Mouse (Mus musculus): ENCODE results near the gene Ccdc136. TPM values are rescaled to one million over a fixed set of nuclear protein-coding genes. Genes with fewer than 3 reads are reported as not detected.
A peak's percentile ranks its signal among the peaks of the same experiment; 100 is the strongest.
"Not testable (repeated sequence)": the region's sequence is repeated elsewhere in the genome, so short reads cannot be mapped to it uniquely, and the experiment has no call there.

The Ccdc136 gene
- total and polyA plus RNA-seq, 3 experiments, result 1.7 to 2.4 (median 2.1) TPM

DNA sequence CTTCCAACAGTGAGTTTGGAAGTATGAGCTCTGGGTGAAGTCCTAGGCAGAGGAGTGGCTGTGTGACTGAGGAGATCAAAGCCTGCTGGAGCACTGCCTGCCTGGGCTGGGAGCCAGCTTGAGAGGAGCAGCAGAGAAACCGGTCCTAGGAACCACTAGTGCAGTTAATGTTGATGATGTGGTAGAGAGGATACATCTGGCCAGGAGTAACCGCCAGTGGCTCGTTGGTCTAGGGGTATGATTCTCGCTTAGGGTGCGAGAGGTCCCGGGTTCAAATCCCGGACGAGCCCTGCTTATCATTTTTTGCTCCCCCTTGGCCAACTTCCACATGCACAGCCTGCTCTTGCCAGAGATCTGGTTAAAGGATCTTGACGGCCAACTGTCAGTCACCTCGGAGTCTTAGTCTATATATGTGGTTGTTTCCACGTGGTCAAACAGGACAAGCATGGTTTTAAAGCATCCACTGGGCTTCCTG, 7.5 kb upstream of the Ccdc136 start:
- no peak overlapping the region for H3K4me3 ChIP-seq
- no peaks in the 10 kb centered on the region for H3K79me2 ChIP-seq (replicated peaks; ENCODE audit: control insufficient read depth, insufficient read depth, low read length)
- peak; percentile 90 to 92 for DNase-seq
- H3K27me3 ChIP-seq (ENCODE audit: control insufficient read depth, insufficient read depth, low read length), result no peaks in the 10 kb centered on the region
- H3K27ac ChIP-seq, result no peak overlapping the region
- no peak overlapping the region for H3K9ac ChIP-seq (ENCODE audit: low read depth, low read length)
- H3K4me1 ChIP-seq (ENCODE audit: control insufficient read depth, insufficient read depth, low read length), result peaks cover 2% of the 10 kb centered on the region; the same call in 1 of the 2 replicates
- WGBS, result 2% methylated on average over 11 of the region's 11 CpGs
- H3K36me3 ChIP-seq (ENCODE audit: control insufficient read depth, insufficient read depth, low read length), result no peaks in the 10 kb centered on the region
- intact Hi-C loops (cut with DNase I), result loop anchor here (1.0 kb wide), 1 partner anchor 43 kb away; no protein-coding TSS in a partner anchor
- TF ChIP-seq EP300 (IDR thresholded peaks at IDR 0.05; ENCODE audit: insufficient read depth, low read depth, low read length) (0 out of 2 replicates have a peak, but pooled peaks have one; percentile 36), CTCF (IDR thresholded peaks at IDR 0.05) (no peak)

DNA sequence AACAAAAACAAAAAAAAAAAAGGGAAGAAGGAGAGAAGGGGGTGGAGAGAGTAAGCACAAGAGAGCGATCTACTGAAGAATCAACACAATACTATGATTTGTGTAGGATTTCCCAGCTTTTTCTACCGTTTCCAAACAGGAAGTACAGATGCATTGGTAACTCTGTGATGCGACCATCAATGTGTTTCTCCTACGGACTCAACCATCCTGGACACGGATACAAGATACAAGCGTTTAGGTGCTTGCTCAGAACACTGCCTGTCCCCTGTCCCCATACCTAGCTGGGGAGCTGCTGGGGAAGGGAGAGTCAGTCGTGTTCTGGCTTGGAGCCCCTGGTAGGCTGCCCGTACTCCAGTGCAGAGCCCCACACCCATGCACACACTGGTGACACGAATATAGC, 6.7 kb upstream of the Ccdc136 start:
- peak in 1 of 2 experiments; percentile 11 for DNase-seq
- Histone ChIP-seq H3K79me2 (replicated peaks; ENCODE audit: control insufficient read depth, insufficient read depth, low read length) (no peaks in the 10 kb centered on the region), H3K4me1 (ENCODE audit: control insufficient read depth, insufficient read depth, low read length) (peaks cover 2% of the 10 kb centered on the region; the same call in 1 of the 2 replicates), H3K4me3 (no peak overlapping the region), H3K27me3 (ENCODE audit: control insufficient read depth, insufficient read depth, low read length) (no peaks in the 10 kb centered on the region; the same call in 1 of the 2 replicates), H3K9ac (ENCODE audit: low read depth, low read length) (no peak overlapping the region), H3K27ac (no peak overlapping the region), H3K36me3 (ENCODE audit: control insufficient read depth, insufficient read depth, low read length) (no peaks in the 10 kb centered on the region)
- intact Hi-C loops (cut with DNase I), result loop anchor here (1.0 kb wide), 1 partner anchor 42 kb away; no protein-coding TSS in a partner anchor
- TF ChIP-seq CTCF (IDR thresholded peaks at IDR 0.05), result no peak
- no peak for TF ChIP-seq POLR2A (IDR thresholded peaks at IDR 0.05; ENCODE audit: insufficient read depth, low read depth, low read length)
- TF ChIP-seq EP300 (IDR thresholded peaks at IDR 0.05; ENCODE audit: insufficient read depth, low read depth, low read length), result no peak
- WGBS, result 37% methylated on average over 9 of the region's 9 CpGs

DNA sequence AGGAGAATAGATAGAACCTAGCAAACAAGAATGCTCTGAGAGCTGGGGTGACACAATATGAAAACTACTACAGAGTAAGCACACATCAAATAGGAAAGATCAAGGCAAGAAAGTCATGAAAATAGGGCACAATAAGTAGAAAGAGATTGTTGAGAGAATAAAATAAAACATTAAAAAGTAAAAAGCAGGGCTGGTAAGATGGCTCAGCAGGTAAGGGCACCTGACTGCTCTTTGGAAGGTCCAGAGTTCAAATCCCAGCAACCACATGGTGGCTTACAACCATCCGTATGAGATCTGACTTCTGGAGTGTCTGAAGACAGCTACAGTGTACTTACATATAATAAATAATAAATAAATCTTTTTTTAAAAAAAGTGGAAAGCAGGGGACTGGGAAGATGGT, 5.6 kb upstream of the Ccdc136 start:
- intact Hi-C loops (cut with DNase I), result loop anchor here (5.0 to 10.0 kb wide), 2 partner anchors 97 to 254 kb away; no protein-coding TSS in a partner anchor
- H3K4me3 ChIP-seq; H3K27me3 ChIP-seq (ENCODE audit: control insufficient read depth, insufficient read depth, low read length); H3K79me2 ChIP-seq (replicated peaks; ENCODE audit: control insufficient read depth, insufficient read depth, low read length); DNase-seq; H3K36me3 ChIP-seq (ENCODE audit: control insufficient read depth, insufficient read depth, low read length); H3K4me1 ChIP-seq (ENCODE audit: control insufficient read depth, insufficient read depth, low read length); H3K27ac ChIP-seq; H3K9ac ChIP-seq (ENCODE audit: low read depth, low read length): not testable (repeated sequence)
- 77% methylated on average over 1 of the region's 1 CpGs for WGBS

DNA sequence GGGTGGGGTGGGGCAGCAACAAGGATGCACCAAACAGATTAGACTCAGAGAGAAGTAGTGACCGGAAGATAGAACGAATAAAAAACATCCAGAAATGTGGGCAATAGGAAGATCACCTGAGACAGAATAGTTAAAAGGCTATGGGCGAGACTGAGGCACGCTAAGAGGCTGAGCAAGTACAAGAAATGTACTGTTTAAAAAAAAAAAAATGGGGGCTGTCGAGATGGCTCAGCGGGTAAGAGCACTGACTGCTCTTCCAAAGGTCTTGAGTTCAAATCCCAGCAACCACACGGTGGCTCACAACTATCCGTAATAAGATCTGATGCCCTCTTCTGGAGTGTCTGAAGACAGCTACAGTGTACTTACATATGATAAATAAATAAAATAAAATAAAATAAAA, 4.9 kb upstream of the Ccdc136 start:
- H3K79me2 ChIP-seq (replicated peaks; ENCODE audit: control insufficient read depth, insufficient read depth, low read length); H3K9ac ChIP-seq (ENCODE audit: low read depth, low read length); H3K27ac ChIP-seq; DNase-seq; H3K36me3 ChIP-seq (ENCODE audit: control insufficient read depth, insufficient read depth, low read length); H3K4me3 ChIP-seq; H3K27me3 ChIP-seq (ENCODE audit: control insufficient read depth, insufficient read depth, low read length); H3K4me1 ChIP-seq (ENCODE audit: control insufficient read depth, insufficient read depth, low read length): not testable (repeated sequence)
- WGBS, result 67% methylated on average over 8 of the region's 8 CpGs
- intact Hi-C loops (cut with DNase I), result loop anchor here (5.0 to 10.0 kb wide), 2 partner anchors 96 to 254 kb away; no protein-coding TSS in a partner anchor

DNA sequence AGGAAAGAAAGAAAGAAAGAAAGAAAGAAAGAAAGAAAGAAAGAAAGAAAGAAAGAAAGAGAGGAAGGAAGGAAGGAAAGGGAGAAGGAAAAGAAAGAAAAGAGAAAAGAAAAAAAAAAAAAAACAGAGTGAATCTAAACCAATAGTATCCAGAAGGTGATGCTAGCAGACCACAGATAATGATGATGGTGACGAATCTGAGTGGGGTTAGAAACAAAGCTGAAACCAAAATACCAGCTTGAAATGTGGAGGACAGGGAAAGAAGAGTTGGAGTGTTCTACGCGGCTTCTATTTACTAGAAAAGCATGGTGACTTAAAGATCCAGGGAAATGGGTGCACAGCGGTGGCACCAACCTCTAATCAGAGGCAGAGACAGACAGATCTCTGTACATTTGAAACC, 4.3 kb upstream of the Ccdc136 start:
- Histone ChIP-seq H3K4me1 (ENCODE audit: control insufficient read depth, insufficient read depth, low read length) (peaks cover 4% of the 10 kb centered on the region; the same call in 1 of the 2 replicates), H3K27ac (no peak overlapping the region), H3K36me3 (ENCODE audit: control insufficient read depth, insufficient read depth, low read length) (no peaks in the 10 kb centered on the region), H3K4me3 (no peak overlapping the region), H3K27me3 (ENCODE audit: control insufficient read depth, insufficient read depth, low read length) (no peaks in the 10 kb centered on the region; the same call in 1 of the 2 replicates), H3K9ac (ENCODE audit: low read depth, low read length) (no peak overlapping the region), H3K79me2 (replicated peaks; ENCODE audit: control insufficient read depth, insufficient read depth, low read length) (no peaks in the 10 kb centered on the region)
- intact Hi-C loops (cut with DNase I), result loop anchor here (5.0 to 10.0 kb wide), 2 partner anchors 95 to 253 kb away; no protein-coding TSS in a partner anchor
- no peak for DNase-seq
- WGBS, result 62% methylated on average over 4 of the region's 4 CpGs
- TF ChIP-seq CTCF (IDR thresholded peaks at IDR 0.05) (peak; percentile 57), POLR2A (IDR thresholded peaks at IDR 0.05; ENCODE audit: insufficient read depth, low read depth, low read length) (no peak), EP300 (IDR thresholded peaks at IDR 0.05; ENCODE audit: insufficient read depth, low read depth, low read length) (no peak)

DNA sequence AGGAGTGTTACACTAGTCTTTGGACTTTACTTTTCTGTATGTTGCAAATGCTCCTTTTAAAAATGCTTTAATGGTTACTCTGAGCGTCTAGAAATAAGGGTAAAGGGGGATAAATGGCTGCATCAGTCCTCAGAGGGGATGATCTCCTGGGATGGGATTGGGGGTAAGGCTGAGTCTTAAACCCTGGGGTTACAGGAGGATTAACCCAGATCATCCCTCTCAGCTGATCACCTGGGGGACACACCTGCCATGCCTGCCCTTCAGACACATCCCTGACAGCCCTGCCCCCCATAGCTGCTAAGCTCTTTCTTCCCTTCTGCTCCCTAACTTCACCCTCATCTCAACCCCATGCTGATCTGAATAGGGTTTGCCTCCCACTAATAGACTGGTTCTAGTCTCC, 1.8 kb upstream of the Ccdc136 start:
- 0 out of 2 replicates have a peak, but pooled peaks cover 2% of the 10 kb centered on the region for H3K4me1 ChIP-seq (ENCODE audit: control insufficient read depth, insufficient read depth, low read length)
- WGBS, result 82% methylated on average over 1 of the region's 1 CpGs
- H3K9ac ChIP-seq (ENCODE audit: low read depth, low read length), result no peak overlapping the region
- H3K79me2 ChIP-seq (replicated peaks; ENCODE audit: control insufficient read depth, insufficient read depth, low read length), result no peaks in the 10 kb centered on the region
- no peak overlapping the region for H3K27ac ChIP-seq
- TF ChIP-seq CTCF (IDR thresholded peaks at IDR 0.05) (no peak), POLR2A (IDR thresholded peaks at IDR 0.05; ENCODE audit: insufficient read depth, low read depth, low read length) (no peak), EP300 (IDR thresholded peaks at IDR 0.05; ENCODE audit: insufficient read depth, low read depth, low read length) (no peak)
- H3K27me3 ChIP-seq (ENCODE audit: control insufficient read depth, insufficient read depth, low read length), result no peaks in the 10 kb centered on the region; the same call in 1 of the 2 replicates
- no peak overlapping the region for H3K4me3 ChIP-seq
- intact Hi-C loops (cut with DNase I), result loop anchor here (5.0 to 10.0 kb wide), 2 partner anchors 93 to 251 kb away; no protein-coding TSS in a partner anchor
- DNase-seq, result no peak
- H3K36me3 ChIP-seq (ENCODE audit: control insufficient read depth, insufficient read depth, low read length), result no peaks in the 10 kb centered on the region
